Mouse (Mus musculus) midbrain, embryonic 11.5 days (tissue): ENCODE results near the gene Vps35l. TPM values are rescaled to one million over a fixed set of nuclear protein-coding genes. Genes with fewer than 3 reads are reported as not detected.
A peak's percentile ranks its signal among the peaks of the same experiment; 100 is the strongest.

Source experiments
- ATAC-seq: fragments of 200-750 bp; cut with Nextera tagmentation; 2 replicates; pipeline ENCODE4 v1.8.0; 2017; ENCODE audit warnings: moderate TSS enrichment, moderate library complexity; ENCODE audit not compliant: low FRiP score
- DNase-seq: peaks from one replicate; pipeline ENCODE4 v3.0.0; 2015; ENCODE audit warnings: low spot score; ENCODE audit errors: missing footprints
- H3K27ac ChIP-seq: fragments of 300-500 bp; sonication (generic); 2 replicates; pipeline ENCODE4 v1.5.1; 2014; ENCODE audit warnings: low read depth, low read length
- H3K27me3 ChIP-seq: fragments of 300-500 bp; sonication (generic); 2 replicates; pipeline ENCODE4 v1.6.1; 2014; ENCODE audit warnings: mild to moderate bottlenecking, low read length, moderate library complexity, mixed read lengths; ENCODE audit not compliant: control insufficient read depth, insufficient read depth
- H3K36me3 ChIP-seq: fragments of 300-500 bp; sonication (generic); 2 replicates; pipeline ENCODE4 v1.6.1; 2014; ENCODE audit warnings: mild to moderate bottlenecking, low read length, moderate library complexity, mixed read lengths; ENCODE audit not compliant: control insufficient read depth, insufficient read depth
- H3K4me1 ChIP-seq: fragments of 300-500 bp; sonication (generic); 2 replicates; pipeline ENCODE4 v1.6.1; 2014; ENCODE audit warnings: low read length; ENCODE audit not compliant: control insufficient read depth, insufficient read depth
- H3K4me2 ChIP-seq: fragments of 300-500 bp; sonication (generic); 2 replicates; pipeline ENCODE4 v1.6.1; 2014; ENCODE audit warnings: mild to moderate bottlenecking, moderate library complexity
- H3K4me3 ChIP-seq: fragments of 300-500 bp; sonication (generic); 2 replicates; pipeline ENCODE4 v1.5.1; 2014; ENCODE audit warnings: low read depth, low read length
- H3K9ac ChIP-seq: fragments of 300-500 bp; sonication (generic); 2 replicates; pipeline ENCODE4 v1.6.1; 2014; ENCODE audit warnings: low read length
- H3K9me3 ChIP-seq: fragments of 300-500 bp; sonication (generic); 2 replicates; pipeline ENCODE4 v1.6.1; 2016; ENCODE audit warnings: low read length; ENCODE audit not compliant: control insufficient read depth
- WGBS: fragments of 180-500 bp; shearing (Covaris S2); extraction: QIAGEN DNeasy Blood & Tissue Kit; methylation state at CpG from one replicate; pipeline ENCODE4 v1.1.7; 2014; 5-methylcytosine and 5-hydroxymethylcytosine counted together
- polyA plus RNA-seq: library from polyadenylated mRNA; unstranded; fragments of >200 nt; fragmentation: Nextera tagmentation; extraction: Ambion mirVana; gene quantifications from 2 replicates; pipeline ENCODE4 v1.2.1, GENCODE M21; 2014

Vps35l gene
- polyA plus RNA-seq, 1 experiment from 2014 or later: 74.2 TPM

DNA sequence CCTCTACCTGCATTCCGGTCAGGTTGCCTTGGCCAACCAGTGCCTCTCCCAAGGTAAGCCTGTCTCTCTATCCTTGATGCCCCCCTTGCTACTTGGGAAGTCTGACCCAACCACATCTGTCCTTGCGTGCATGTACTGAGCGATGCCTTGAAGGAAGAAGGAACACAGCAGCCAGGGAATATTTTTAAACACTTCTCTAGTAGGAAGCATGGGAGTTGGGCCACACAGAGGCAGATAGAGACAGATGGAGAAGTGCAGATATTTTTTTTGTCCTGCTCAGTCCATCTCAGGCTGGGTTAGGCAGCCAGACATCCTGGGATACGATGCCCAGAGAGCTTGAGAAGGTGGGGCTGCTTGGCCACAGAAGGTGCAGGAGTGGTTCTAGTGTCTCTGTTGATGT is 73.6 kb downstream of the Vps35l start:
- peak; percentile 77 for DNase-seq
- H3K4me3 ChIP-seq: no peak overlapping the region
- H3K9ac ChIP-seq: no peak overlapping the region
- no peaks in the 10 kb centered on the region for H3K27me3 ChIP-seq
- WGBS: 97% methylated on average over 4 of the region's 4 CpGs
- H3K36me3 ChIP-seq: no peaks in the 10 kb centered on the region; the same call in 1 of the 2 replicates
- no peak for ATAC-seq
- no peak overlapping the region for H3K27ac ChIP-seq
- H3K9me3 ChIP-seq: no peaks in the 10 kb centered on the region
- no peaks in the 10 kb centered on the region for H3K4me1 ChIP-seq
- H3K4me2 ChIP-seq: no peak overlapping the region

DNA sequence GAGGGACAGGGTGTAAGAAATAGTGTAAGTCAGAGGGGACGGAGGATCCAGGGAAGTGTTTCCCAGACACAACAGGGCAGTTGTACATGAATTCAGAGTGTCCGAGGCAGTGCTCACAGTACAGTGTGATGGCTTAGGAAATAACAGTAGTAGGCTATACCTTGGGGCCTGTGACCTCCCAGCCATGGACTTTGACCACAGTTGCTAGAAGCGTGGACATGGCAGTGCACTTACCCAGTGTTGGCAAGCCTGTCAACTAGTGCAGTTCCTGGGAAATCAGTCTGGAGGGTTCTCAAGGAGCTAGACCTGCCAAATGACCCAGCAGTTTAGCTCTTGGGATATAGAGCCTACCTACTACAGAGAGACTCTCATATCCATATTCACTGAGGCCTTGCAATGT is 76.2 kb downstream of the Vps35l start:
- H3K36me3 ChIP-seq: no peaks in the 10 kb centered on the region; the same call in 1 of the 2 replicates
- no peak overlapping the region for H3K4me2 ChIP-seq
- DNase-seq (no peak), ATAC-seq (no peak)
- H3K9me3 ChIP-seq: no peaks in the 10 kb centered on the region
- no peak overlapping the region for H3K27ac ChIP-seq
- H3K9ac ChIP-seq: no peak overlapping the region
- H3K4me1 ChIP-seq: no peaks in the 10 kb centered on the region
- H3K4me3 ChIP-seq: no peak overlapping the region
- 90% methylated on average over 3 of the region's 3 CpGs for WGBS
- H3K27me3 ChIP-seq: no peaks in the 10 kb centered on the region

DNA sequence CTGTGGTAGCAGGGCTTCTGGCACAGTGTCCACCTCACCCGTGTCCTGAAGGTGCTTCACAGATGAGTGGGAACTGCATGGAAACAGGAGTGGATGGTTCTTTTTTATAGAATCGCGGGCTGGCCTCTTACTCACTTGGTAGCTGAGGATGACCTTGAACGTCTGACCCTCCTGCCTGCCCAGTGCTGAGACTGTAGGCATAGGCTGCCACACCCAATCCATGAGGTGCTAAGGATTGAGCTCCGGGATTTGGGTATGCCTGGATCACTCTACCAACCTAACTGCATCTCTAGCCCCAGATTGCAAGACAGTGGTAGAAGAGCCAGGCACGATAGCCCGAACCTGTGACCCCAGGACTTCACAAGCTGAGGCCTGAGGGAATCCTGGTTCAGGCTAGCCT is 77.7 kb downstream of the Vps35l start:
- Histone ChIP-seq H3K27me3 (no peaks in the 10 kb centered on the region), H3K27ac (no peak overlapping the region), H3K36me3 (no peaks in the 10 kb centered on the region; the same call in 1 of the 2 replicates), H3K4me2 (no peak overlapping the region), H3K9ac (no peak overlapping the region), H3K4me3 (no peak overlapping the region), H3K9me3 (no peaks in the 10 kb centered on the region), H3K4me1 (no peaks in the 10 kb centered on the region)
- WGBS: 93% methylated on average over 7 of the region's 7 CpGs
- DNase-seq (peak; percentile 12), ATAC-seq (no peak)

DNA sequence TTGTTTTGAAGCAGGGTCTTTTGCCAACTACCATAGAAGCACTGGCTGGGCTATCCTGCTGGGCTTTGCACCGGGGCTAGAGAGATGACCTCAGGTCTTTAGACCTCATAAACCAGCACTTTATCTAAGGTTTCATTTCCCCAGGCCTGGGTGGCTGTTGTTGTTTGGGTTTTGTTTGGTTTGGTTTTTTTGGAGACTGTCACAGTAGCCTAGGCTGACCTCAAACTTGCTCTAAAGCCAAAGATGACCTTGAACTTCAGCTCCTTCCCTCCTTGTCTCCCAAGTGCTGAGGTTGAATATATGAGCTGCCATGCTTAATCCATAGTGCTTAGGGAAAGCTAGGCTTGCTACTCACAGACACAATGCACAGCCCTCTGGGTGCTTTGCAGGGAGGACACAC is 79.6 kb downstream of the Vps35l start:
- Histone ChIP-seq H3K4me2 (no peak overlapping the region), H3K36me3 (no peaks in the 10 kb centered on the region; the same call in 1 of the 2 replicates), H3K4me3 (no peak overlapping the region), H3K27ac (no peak overlapping the region), H3K27me3 (no peaks in the 10 kb centered on the region), H3K4me1 (peaks cover 4% of the 10 kb centered on the region; the same call in 1 of the 2 replicates), H3K9me3 (no peaks in the 10 kb centered on the region), H3K9ac (no peak overlapping the region)
- ATAC-seq (no peak), DNase-seq (peak; percentile 67)
- 91% methylated on average over 1 of the region's 1 CpGs for WGBS

DNA sequence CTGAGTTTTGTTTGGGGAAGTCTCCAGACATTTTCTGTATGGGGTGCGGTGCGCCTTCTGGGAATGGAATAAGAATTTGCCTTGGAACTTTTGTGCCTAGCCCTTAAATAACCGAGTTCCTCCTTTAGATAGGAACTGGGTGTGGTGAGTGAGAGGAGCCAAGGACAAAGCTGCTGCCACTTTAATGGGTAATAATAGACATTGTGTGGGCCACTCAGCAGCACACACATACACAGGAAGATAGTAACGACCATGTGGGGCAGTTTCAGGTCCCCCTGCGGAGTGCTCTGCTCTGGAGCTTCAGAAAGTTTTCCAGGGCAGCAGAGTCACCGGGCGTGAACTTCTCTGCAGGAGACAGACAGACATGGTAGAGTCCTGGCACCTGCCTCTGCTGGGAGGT is 81.3 kb downstream of the Vps35l start:
- H3K9me3 ChIP-seq: no peaks in the 10 kb centered on the region
- H3K4me1 ChIP-seq: peaks cover 4% of the 10 kb centered on the region; the same call in 1 of the 2 replicates
- H3K27me3 ChIP-seq: no peaks in the 10 kb centered on the region
- 84% methylated on average over 7 of the region's 7 CpGs for WGBS
- H3K36me3 ChIP-seq: no peaks in the 10 kb centered on the region; the same call in 1 of the 2 replicates
- H3K4me3 ChIP-seq: no peak overlapping the region
- no peak overlapping the region for H3K9ac ChIP-seq
- no peak overlapping the region for H3K27ac ChIP-seq
- H3K4me2 ChIP-seq: no peak overlapping the region
- no peak for ATAC-seq
- no peak for DNase-seq

DNA sequence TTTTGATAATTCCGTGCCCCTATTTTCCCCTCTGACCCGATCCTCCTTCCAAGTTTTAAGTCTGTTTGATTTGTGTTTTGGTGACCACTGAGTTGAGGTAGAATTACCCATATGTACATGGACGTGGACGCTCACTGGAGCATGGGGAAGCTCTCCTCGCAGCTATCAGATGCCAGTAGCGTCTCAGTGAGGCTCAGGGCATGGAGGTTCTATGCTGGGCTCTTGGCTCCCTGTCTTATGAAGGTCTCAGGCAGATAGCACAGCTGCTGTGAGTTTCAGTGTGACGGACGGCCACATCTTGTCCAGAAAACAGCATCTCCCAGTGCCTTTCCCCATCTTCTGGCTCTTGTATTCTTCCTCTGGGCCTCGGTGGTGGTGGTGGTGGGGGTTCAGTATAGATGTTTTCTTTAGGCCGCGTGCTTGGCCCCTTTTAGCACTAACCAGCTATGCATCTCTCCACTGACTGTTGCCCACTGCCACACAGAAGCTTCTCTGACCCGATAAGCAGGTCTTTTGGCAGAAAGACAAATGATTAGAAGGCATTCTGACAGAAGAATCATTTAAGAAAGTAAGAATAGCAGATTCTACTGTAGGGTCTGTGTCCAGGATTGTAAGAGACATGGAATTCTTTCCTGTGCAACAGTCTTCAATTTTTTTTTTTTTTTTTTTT is 82.0 kb downstream of the Vps35l start:
- no peak for DNase-seq
- H3K4me3 ChIP-seq: no peak overlapping the region
- H3K9ac ChIP-seq: no peak overlapping the region
- no peaks in the 10 kb centered on the region for H3K9me3 ChIP-seq
- 92% methylated on average over 12 of the region's 12 CpGs for WGBS
- H3K27ac ChIP-seq: no peak overlapping the region
- no peaks in the 10 kb centered on the region for H3K27me3 ChIP-seq
- H3K4me1 ChIP-seq: peaks cover 4% of the 10 kb centered on the region; the same call in 1 of the 2 replicates
- H3K4me2 ChIP-seq: no peak overlapping the region
- ATAC-seq: no peak
- H3K36me3 ChIP-seq: no peaks in the 10 kb centered on the region; the same call in 1 of the 2 replicates

DNA sequence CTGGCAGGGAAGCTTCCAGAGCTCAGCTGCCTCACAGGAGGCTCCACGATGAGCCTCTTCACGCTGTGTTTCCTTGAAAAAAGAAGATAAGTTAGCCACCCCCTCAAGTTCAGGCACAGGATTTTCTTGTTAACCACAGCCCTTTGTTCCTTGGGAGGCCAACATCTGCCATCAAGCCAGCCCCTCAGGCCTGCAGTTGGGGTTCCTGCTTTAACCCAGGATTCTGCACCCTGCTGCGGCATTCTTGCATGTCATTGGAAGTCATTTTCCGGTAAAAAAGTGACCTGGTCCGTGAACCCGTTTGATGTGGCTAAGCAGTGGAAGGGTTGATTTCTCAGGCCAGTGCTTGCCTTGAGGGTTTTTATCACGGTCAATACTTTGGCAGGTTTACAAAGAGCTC is 84.4 kb downstream of the Vps35l start:
- Histone ChIP-seq H3K4me3 (no peak overlapping the region), H3K36me3 (no peaks in the 10 kb centered on the region), H3K4me2 (no peak overlapping the region), H3K9me3 (no peaks in the 10 kb centered on the region), H3K27me3 (no peaks in the 10 kb centered on the region), H3K27ac (no peak overlapping the region), H3K4me1 (peaks cover 13% of the 10 kb centered on the region), H3K9ac (no peak overlapping the region)
- 60% methylated on average over 7 of the region's 7 CpGs for WGBS
- DNase-seq: no peak
- no peak for ATAC-seq

DNA sequence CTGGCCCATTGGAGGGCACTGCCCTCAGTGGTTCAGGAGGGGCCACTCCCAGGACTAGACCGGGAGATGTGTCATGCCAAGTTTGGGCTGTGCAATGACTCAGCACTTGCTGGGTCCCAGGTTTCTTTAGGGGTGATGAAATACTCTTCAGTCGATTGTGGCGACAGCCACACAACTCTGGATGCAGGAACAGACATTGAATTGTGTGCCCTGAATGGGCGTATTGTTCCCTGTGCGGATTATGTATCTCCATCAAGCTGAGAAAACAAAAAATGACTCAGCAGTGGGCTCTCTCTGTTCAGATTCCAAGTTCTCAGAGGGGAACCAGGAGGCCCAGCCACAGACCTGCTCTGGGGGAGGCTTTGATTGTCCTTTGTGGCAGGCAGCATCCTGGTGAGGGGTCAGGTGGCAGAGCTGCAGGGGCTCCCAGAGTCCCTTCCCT is 88.0 kb downstream of the Vps35l start:
- DNase-seq: no peak
- peak; percentile 41 for ATAC-seq
- peaks cover 13% of the 10 kb centered on the region for H3K4me1 ChIP-seq
- WGBS: 38% methylated on average over 5 of the region's 5 CpGs
- H3K27ac ChIP-seq: no peak overlapping the region
- no peaks in the 10 kb centered on the region for H3K27me3 ChIP-seq
- H3K4me3 ChIP-seq: no peak overlapping the region
- no peaks in the 10 kb centered on the region for H3K36me3 ChIP-seq
- no peak overlapping the region for H3K4me2 ChIP-seq
- H3K9me3 ChIP-seq: no peaks in the 10 kb centered on the region
- H3K9ac ChIP-seq: no peak overlapping the region

DNA sequence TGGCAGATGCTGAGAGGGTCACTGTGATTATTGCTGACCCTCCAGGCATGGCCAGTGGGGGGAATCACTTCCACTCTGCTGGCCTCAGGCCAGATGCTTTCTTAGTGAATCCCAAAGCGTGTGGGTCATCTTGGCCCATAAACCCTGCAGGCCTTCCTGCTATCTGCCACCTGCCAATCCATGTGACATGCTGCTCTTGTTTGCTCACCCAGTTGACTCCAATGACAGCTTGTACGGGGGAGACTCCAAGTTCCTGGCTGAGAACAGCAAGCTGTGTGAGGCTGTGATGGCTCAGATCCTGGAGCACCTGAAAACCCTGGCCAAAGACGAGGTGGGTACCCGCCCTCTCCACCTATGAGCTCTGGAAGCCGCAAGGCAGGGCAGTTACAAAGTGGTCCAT is 97.9 kb downstream of the Vps35l start:
- H3K4me2 ChIP-seq: no peak overlapping the region
- H3K9me3 ChIP-seq: no peaks in the 10 kb centered on the region
- no peaks in the 10 kb centered on the region for H3K4me1 ChIP-seq
- H3K9ac ChIP-seq: no peak overlapping the region
- peaks cover 7% of the 10 kb centered on the region for H3K36me3 ChIP-seq
- no peak for ATAC-seq
- DNase-seq: peak; percentile 72
- no peak overlapping the region for H3K27ac ChIP-seq
- no peak overlapping the region for H3K4me3 ChIP-seq
- H3K27me3 ChIP-seq: no peaks in the 10 kb centered on the region
- WGBS: 92% methylated on average over 5 of the region's 5 CpGs
